Mouse (Mus musculus) limb, embryonic 15.5 days (tissue): ENCODE measurements at regions not wholly inside any gene's neighbourhood (a gene's known extent, or its start where the extent isn't known, plus 50 kb on each side); places are given as distances from the start of the nearest gene placed in this dataset. TPM values are rescaled to one million over a fixed set of nuclear protein-coding genes. Genes with fewer than 3 reads are reported as not detected.

ENCODE experiments used
- ATAC-seq: fragments of 200-750 bp; cut with Nextera tagmentation; 2 replicates; pipeline ENCODE4 v1.8.0; 2017; ENCODE audit warnings: low read depth, moderate TSS enrichment; ENCODE audit not compliant: insufficient number of reproducible peaks, low FRiP score, low TSS enrichment
- H3K27ac ChIP-seq: fragments of 300-500 bp; sonication (generic); 2 replicates; pipeline ENCODE4 v1.5.1; 2015; ENCODE audit warnings: moderate library complexity, mild to moderate bottlenecking, inconsistent platforms
- H3K27me3 ChIP-seq: fragments of 300-500 bp; sonication (generic); 2 replicates; pipeline ENCODE4 v1.6.1; 2015; ENCODE audit warnings: inconsistent platforms
- H3K36me3 ChIP-seq: fragments of 300-500 bp; sonication (generic); 2 replicates; pipeline ENCODE4 v1.6.1; 2015; ENCODE audit warnings: inconsistent platforms
- H3K4me1 ChIP-seq: fragments of 300-500 bp; sonication (generic); 2 replicates; pipeline ENCODE4 v1.6.1; 2015; ENCODE audit warnings: inconsistent platforms
- H3K4me2 ChIP-seq: fragments of 300-500 bp; sonication (generic); 2 replicates; pipeline ENCODE4 v1.6.1; 2015; ENCODE audit warnings: mild to moderate bottlenecking, inconsistent platforms
- H3K4me3 ChIP-seq: fragments of 300-500 bp; sonication (generic); 2 replicates; pipeline ENCODE4 v1.5.1; 2015; ENCODE audit warnings: mild to moderate bottlenecking, inconsistent platforms
- H3K9ac ChIP-seq: fragments of 300-500 bp; sonication (generic); 2 replicates; pipeline ENCODE4 v1.6.1; 2015; ENCODE audit warnings: inconsistent platforms
- H3K9me3 ChIP-seq: fragments of 300-500 bp; sonication (generic); 2 replicates; pipeline ENCODE4 v1.6.1; 2016; ENCODE audit warnings: inconsistent platforms
- WGBS: fragments of 180-500 bp; shearing (Covaris S2); methylation state at CpG from one replicate; pipeline ENCODE4 v1.1.7; 2015; 5-methylcytosine and 5-hydroxymethylcytosine counted together
- microRNA-seq: library from miRNA; unstranded; fragments of <30 nt; microRNA quantifications from one replicate; pipeline ENCODE4, GENCODE M21; 2016

DNA sequence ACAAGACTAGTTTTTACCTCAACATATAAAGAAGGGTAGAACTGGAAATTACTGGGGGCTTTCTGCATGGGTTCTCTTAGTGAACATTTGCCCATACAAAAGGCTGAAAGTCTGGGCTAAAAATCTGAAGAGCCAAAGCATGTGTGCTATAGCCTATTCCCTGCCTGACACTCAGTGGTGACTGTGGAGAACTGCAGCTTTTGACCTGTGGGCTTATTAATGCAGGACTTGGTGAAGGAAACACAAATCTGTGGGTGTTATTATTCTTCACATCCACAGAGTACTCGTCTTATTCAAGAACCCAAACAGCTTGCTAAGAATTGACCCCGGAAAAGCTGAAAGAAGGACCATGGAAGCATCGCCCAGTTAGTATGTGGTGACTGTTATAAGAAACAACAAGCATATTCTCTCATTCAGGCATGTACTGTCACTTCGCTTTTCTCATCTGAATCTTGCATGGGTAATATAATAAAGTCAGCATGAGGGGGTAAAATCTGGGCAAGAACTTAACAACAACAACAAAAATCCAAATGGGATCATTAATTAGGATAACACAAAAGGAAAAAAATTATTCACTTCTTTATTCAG lies 77.2 kb upstream of the Cypt12 start:
- Histone ChIP-seq H3K9me3 (no peaks in the 10 kb centered on the region), H3K36me3 (no peaks in the 10 kb centered on the region), H3K27me3 (no peaks in the 10 kb centered on the region), H3K4me1 (no peaks in the 10 kb centered on the region), H3K27ac (no peak overlapping the region), H3K4me3 (no peak overlapping the region), H3K4me2 (no peak overlapping the region), H3K9ac (no peak overlapping the region)
- no peak for ATAC-seq
- 47% methylated on average over 4 of the region's 4 CpGs for WGBS

DNA sequence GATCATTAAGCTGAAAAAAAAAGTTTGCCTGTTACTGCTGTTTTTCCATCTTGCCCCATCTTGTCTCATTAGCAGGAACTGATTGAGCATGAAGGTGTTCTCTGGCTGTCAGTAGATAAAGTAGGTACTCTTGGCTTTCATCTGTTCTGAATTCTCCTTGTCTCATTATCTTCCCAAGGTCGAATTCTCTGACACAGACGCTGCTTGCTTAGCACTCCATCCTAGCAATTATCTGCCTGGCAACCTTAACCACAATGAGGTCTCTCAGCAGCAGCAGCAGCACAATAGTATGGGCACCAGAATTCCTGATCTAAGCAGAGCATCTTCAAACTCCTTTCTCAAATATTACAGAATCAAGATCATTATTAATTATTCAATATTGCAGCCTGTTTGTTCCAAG lies 52.3 kb upstream of the Cypt12 start:
- no peaks in the 10 kb centered on the region for H3K9me3 ChIP-seq
- 37% methylated on average over 2 of the region's 2 CpGs for WGBS
- no peaks in the 10 kb centered on the region for H3K36me3 ChIP-seq
- no peak overlapping the region for H3K4me3 ChIP-seq
- H3K27ac ChIP-seq: no peak overlapping the region
- H3K9ac ChIP-seq: no peak overlapping the region
- H3K4me1 ChIP-seq: no peaks in the 10 kb centered on the region
- no peak for ATAC-seq
- H3K27me3 ChIP-seq: no peaks in the 10 kb centered on the region
- H3K4me2 ChIP-seq: no peak overlapping the region

DNA sequence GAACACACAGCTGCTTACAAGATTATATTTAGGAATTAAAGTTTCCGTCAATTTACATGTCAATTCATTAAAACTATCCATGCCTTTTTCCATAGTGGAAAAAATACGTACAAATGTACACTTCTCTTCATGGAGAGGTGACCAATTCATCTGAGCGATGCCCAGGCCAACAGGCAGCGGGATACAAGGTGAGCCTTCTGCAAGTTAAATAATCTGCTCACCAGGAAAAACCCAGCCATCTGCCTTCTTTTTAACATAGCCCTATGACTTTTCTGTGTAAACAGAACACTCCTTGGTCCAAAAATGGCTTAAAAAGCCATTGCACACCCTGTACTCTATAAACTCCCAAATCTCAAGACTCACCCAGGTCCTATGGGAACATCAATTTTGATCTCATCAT lies 51.5 kb upstream of the Cypt12 start:
- Histone ChIP-seq H3K4me3 (no peak overlapping the region), H3K9ac (no peak overlapping the region), H3K4me1 (no peaks in the 10 kb centered on the region), H3K4me2 (no peak overlapping the region), H3K9me3 (no peaks in the 10 kb centered on the region), H3K36me3 (no peaks in the 10 kb centered on the region), H3K27me3 (no peaks in the 10 kb centered on the region), H3K27ac (no peak overlapping the region)
- WGBS: 88% methylated on average over 4 of the region's 4 CpGs
- ATAC-seq: no peak

Small RNA genes lying in the stretch of these regions (microRNA-seq; reads per million reads assigned to microRNA genes)
- not detected for gene Mir124a-2
